Mouse (Mus musculus) CH12.LX (cell line): ENCODE measurements around the gene Phb2. TPM values are rescaled to one million over a fixed set of nuclear protein-coding genes. Genes with fewer than 3 reads are reported as not detected.

ENCODE experiments used
- DNase-seq: peaks from one replicate; pipeline ENCODE4 v3.0.0-alpha.2; 2013; ENCODE audit errors: extremely low read depth
- H3K27ac ChIP-seq: 2 replicates; pipeline ENCODE4 v1.5.1; 2012; ENCODE audit warnings: low read depth, mild to moderate bottlenecking, control low read depth, moderate library complexity; ENCODE audit not compliant: insufficient read depth
- H3K27me3 ChIP-seq: replicated peaks from 2 replicates; pipeline ENCODE3; 2012; ENCODE audit warnings: inconsistent platforms
- H3K36me3 ChIP-seq, 2 experiments: replicated peaks in 1 of 2; 2 replicates each; pipeline versions ENCODE3 to v1.6.1; 2012; ENCODE audit warnings: inconsistent platforms in 1 of 2, low read length in 1 of 2, mild to moderate bottlenecking in 1 of 2, mixed read lengths in 1 of 2, moderate library complexity in 1 of 2; ENCODE audit not compliant: control insufficient read depth in 1 of 2, insufficient read depth in 1 of 2
- H3K4me1 ChIP-seq, 2 experiments: 2 replicates each; pipeline ENCODE4 v1.6.1; 2012; ENCODE audit warnings: inconsistent platforms in 1 of 2, moderate library complexity in 1 of 2; ENCODE audit not compliant: insufficient read depth in 2 of 2, control insufficient read depth in 1 of 2
- H3K4me2 ChIP-seq: 2 replicates; pipeline ENCODE4 v1.6.1; 2012; ENCODE audit warnings: low read depth, mild to moderate bottlenecking, control low read depth; ENCODE audit not compliant: poor library complexity, insufficient read depth, severe bottlenecking
- H3K4me3 ChIP-seq, 3 experiments: fragments of 150-350 bp in 1 of 3; sonication (generic) in 1 of 3; replicated peaks in 1 of 3; 2 replicates each; pipeline versions ENCODE3 to v1.5.1; 2011 to 2012; ENCODE audit warnings: low read depth in 2 of 3, low read length in 2 of 3, mild to moderate bottlenecking in 2 of 3, moderate library complexity in 2 of 3, control low read depth in 1 of 3, improper control_type of control experiment in 1 of 3, inconsistent platforms in 1 of 3, mixed read lengths in 1 of 3; ENCODE audit not compliant: poor library complexity in 1 of 3
- H3K79me2 ChIP-seq: replicated peaks from 2 replicates; pipeline ENCODE4 v1.6.1; 2012; ENCODE audit warnings: mild to moderate bottlenecking, moderate library complexity; ENCODE audit not compliant: control insufficient read depth, poor library complexity, insufficient read depth, severe bottlenecking; ENCODE audit errors: extremely low read depth
- H3K9ac ChIP-seq: 2 replicates; pipeline ENCODE4 v1.6.1; 2012; ENCODE audit warnings: low read depth, mild to moderate bottlenecking, control low read depth, moderate library complexity; ENCODE audit not compliant: insufficient read depth
- H3K9me3 ChIP-seq: replicated peaks from 2 replicates; pipeline ENCODE3; 2012; ENCODE audit warnings: low read length, inconsistent platforms, mixed read lengths
- CHD1 ChIP-seq: IDR thresholded peaks from 2 replicates; pipeline ENCODE4 v1.6.1; 2012; ENCODE audit warnings: low read depth, low read length, improper control_type of control experiment, inconsistent platforms
- CHD2 ChIP-seq: IDR thresholded peaks from 2 replicates; pipeline ENCODE4 v1.6.1; 2011; ENCODE audit warnings: low read length, improper control_type of control experiment
- CTCF ChIP-seq, 2 experiments: IDR thresholded peaks in 1 of 2; conservative IDR thresholded peaks in 1 of 2; 2 replicates each; pipeline ENCODE4 v1.5.1; 2011 to 2012; ENCODE audit warnings: low read depth in 2 of 2, low read length in 2 of 2, improper control_type of control experiment in 1 of 2, inconsistent platforms in 1 of 2, mild to moderate bottlenecking in 1 of 2, moderate library complexity in 1 of 2
- E2F4 ChIP-seq: IDR thresholded peaks from 2 replicates; pipeline ENCODE4 v1.6.1; 2011; ENCODE audit warnings: low read depth, low read length, improper control_type of control experiment; ENCODE audit not compliant: insufficient replicate concordance
- ELF1 ChIP-seq: IDR thresholded peaks from 2 replicates; pipeline ENCODE4 v1.6.1; 2014; ENCODE audit warnings: low read depth, mild to moderate bottlenecking, inconsistent platforms, low read length, improper control_type of control experiment
- EP300 ChIP-seq: IDR thresholded peaks from 2 replicates; pipeline ENCODE4 v1.6.1; 2011; ENCODE audit warnings: low read length, improper control_type of control experiment
- ETS1 ChIP-seq: conservative IDR thresholded peaks from 2 replicates; pipeline ENCODE4 v1.6.1; 2012; ENCODE audit warnings: low read depth, mild to moderate bottlenecking, inconsistent platforms, low read length, improper control_type of control experiment, moderate library complexity
- GABPA ChIP-seq: IDR thresholded peaks from 2 replicates; pipeline ENCODE4 v1.6.1; 2012; ENCODE audit warnings: low read depth, low read length, improper control_type of control experiment, inconsistent platforms; ENCODE audit not compliant: insufficient replicate concordance
- HCFC1 ChIP-seq: IDR thresholded peaks from 2 replicates; pipeline ENCODE4 v1.6.1; 2012; ENCODE audit warnings: low read depth, mild to moderate bottlenecking, inconsistent platforms, low read length, improper control_type of control experiment
- JUN ChIP-seq: IDR thresholded peaks from 2 replicates; pipeline ENCODE4 v1.6.1; 2011; ENCODE audit warnings: low read depth, mild to moderate bottlenecking, low read length, improper control_type of control experiment, moderate library complexity; ENCODE audit not compliant: insufficient read depth
- KAT2A ChIP-seq: IDR thresholded peaks from 2 replicates; pipeline ENCODE4 v1.6.1; 2012; ENCODE audit warnings: low read length, improper control_type of control experiment, inconsistent platforms; ENCODE audit not compliant: insufficient replicate concordance
- MAFK ChIP-seq: IDR thresholded peaks from 2 replicates; pipeline ENCODE4 v1.6.1; 2011; ENCODE audit warnings: low read length, improper control_type of control experiment; ENCODE audit not compliant: insufficient replicate concordance
- MAX ChIP-seq: IDR thresholded peaks from 2 replicates; pipeline ENCODE4 v1.6.1; 2011; ENCODE audit warnings: low read length, improper control_type of control experiment
- MEF2A ChIP-seq: IDR thresholded peaks from 2 replicates; pipeline ENCODE4 v1.6.1; 2014; ENCODE audit warnings: low read depth, mild to moderate bottlenecking, inconsistent platforms, low read length, improper control_type of control experiment, borderline replicate concordance
- NELFE ChIP-seq: IDR thresholded peaks from 2 replicates; pipeline ENCODE4 v1.6.1; 2011; ENCODE audit warnings: low read depth, low read length, improper control_type of control experiment
- NRF1 ChIP-seq: IDR thresholded peaks from 2 replicates; pipeline ENCODE4 v1.6.1; 2014; ENCODE audit warnings: low read depth, mild to moderate bottlenecking, inconsistent platforms, low read length, improper control_type of control experiment, moderate library complexity
- PAX5 ChIP-seq: IDR thresholded peaks from 2 replicates; pipeline ENCODE4 v1.6.1; 2012; ENCODE audit warnings: low read length, inconsistent platforms, mixed read lengths
- POLR2A ChIP-seq: IDR thresholded peaks from 2 replicates; pipeline ENCODE4 v1.6.1; 2011; ENCODE audit warnings: low read depth, mild to moderate bottlenecking, improper control_type of control experiment, low read length
- POLR2AphosphoS2 ChIP-seq: IDR thresholded peaks from 2 replicates; pipeline ENCODE4 v1.6.1; 2011; ENCODE audit warnings: low read depth, low read length, improper control_type of control experiment
- RAD21 ChIP-seq: IDR thresholded peaks from 2 replicates; pipeline ENCODE4 v1.6.1; 2011; ENCODE audit warnings: low read depth, mild to moderate bottlenecking, low read length, improper control_type of control experiment, moderate library complexity
- SMC3 ChIP-seq: IDR thresholded peaks from 2 replicates; pipeline ENCODE4 v1.6.1; 2011; ENCODE audit warnings: low read depth, low read length, improper control_type of control experiment
- TBP ChIP-seq: conservative IDR thresholded peaks from 2 replicates; pipeline ENCODE4 v1.6.1; 2011; ENCODE audit warnings: low read depth, low read length, improper control_type of control experiment
- UBTF ChIP-seq: IDR thresholded peaks from 2 replicates; pipeline ENCODE4 v1.6.1; 2012; ENCODE audit warnings: low read depth, mild to moderate bottlenecking, inconsistent platforms, low read length, improper control_type of control experiment, moderate library complexity
- USF1 ChIP-seq: IDR thresholded peaks from 2 replicates; pipeline ENCODE4 v1.6.1; 2014; ENCODE audit warnings: low read depth, mild to moderate bottlenecking, inconsistent platforms, low read length, improper control_type of control experiment
- USF2 ChIP-seq: conservative IDR thresholded peaks from 2 replicates; pipeline ENCODE4 v1.6.1; 2011; ENCODE audit warnings: low read depth, low read length, improper control_type of control experiment
- ZMIZ1 ChIP-seq: IDR thresholded peaks from 2 replicates; pipeline ENCODE4 v1.6.1; 2012; ENCODE audit warnings: low read depth, mild to moderate bottlenecking, inconsistent platforms, low read length, improper control_type of control experiment
- dilution Hi-C: fragments of 300-500 bp; cut with MboI; formaldehyde crosslinking; loops from 2 replicates; pipeline ENCODE4 v1.14.3; 2020; ENCODE audit warnings: low sequenced_read_pairs; ENCODE audit not compliant: extremely low pct_unique_long_range_greater_than_20kb, extremely low pct_ligation_motif_present
- in situ Hi-C: fragments of 300-500 bp; cut with MboI; formaldehyde crosslinking; loops from 3 replicates; pipeline ENCODE4 v1.14.3; 2019; ENCODE audit warnings: low sequenced_read_pairs, low pct_ligation_motif_present, low pct_unique_long_range_greater_than_20kb, mixed read lengths
- polyA plus RNA-seq: library from polyadenylated mRNA; unstranded; fragments of >175 nt; gene quantifications from 2 replicates; pipeline ENCODE4 v1.2.1, GENCODE M21; 2012; ENCODE audit warnings: low read depth; ENCODE audit not compliant: insufficient read length
- total RNA-seq, 2 experiments: library from RNA; depleted of rRNA; stranded (reverse); fragments of 300-350 nt in 1 of 2; fragments of >200 nt in 1 of 2; gene quantifications; 2 replicates each; pipeline ENCODE4 v1.2.3; 2012 to 2014

Gene Phb2
- total and polyA plus RNA-seq, 3 experiments, result 380 to 694 (median 440) TPM

DNA sequence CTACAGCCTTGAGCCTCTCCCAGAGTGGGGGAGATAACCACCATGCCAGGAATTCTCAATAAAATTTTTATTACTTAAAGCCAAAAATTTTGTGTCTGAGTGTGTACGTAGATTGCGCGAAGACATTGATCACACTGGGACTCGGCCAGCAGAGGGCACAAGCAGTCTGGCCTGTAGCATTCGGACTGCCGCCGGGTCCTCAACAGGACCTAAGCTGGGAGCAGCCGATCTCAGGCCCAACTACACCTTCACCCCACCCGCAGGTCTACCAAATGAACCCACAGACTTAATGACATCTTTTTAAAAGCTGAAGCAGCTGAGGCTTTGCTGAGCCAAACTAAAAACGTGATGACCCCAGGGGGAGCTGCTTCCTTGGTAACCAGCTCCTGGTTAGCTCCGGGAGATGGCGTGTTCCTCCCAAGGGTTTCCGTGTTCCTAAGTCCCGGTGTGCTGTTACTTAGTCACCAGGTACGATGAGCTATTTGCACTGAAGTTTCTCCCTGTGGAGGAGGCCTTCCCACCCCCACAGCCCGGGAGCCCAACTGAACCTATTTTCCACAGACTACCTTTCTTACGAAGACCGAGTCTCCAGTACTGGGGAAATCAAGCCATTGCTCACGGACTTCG lies 4.8 kb downstream of the Phb2 start (continued):
- TF ChIP-seq CHD2 (no peak), ETS1 (no peak), KAT2A (no peak), ZMIZ1 (no peak), CHD1 (no peak), NRF1 (no peak), MAX (no peak), UBTF (no peak), POLR2AphosphoS2 (no peak; the same call in 1 of the 2 replicates), E2F4 (no peak), EP300 (no peak)

DNA sequence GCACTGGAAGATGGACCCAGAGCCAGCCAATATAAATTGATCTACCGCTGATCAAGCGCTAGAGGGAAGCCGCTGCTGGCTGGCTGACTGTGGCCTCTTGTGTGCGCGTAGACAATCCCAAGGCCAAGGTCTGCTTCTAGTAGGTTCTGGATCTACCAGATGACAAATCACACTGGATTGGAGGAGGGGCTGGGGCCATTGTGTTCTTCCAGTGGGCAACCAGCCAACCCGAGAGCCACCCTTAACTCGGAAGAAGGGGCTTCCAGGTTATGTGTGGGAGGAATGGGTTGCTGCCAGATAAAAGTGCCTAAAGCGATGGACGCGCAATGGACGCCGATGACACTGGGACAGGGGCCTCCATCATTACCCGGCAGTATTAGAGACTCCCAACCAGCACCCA lies 5.8 kb downstream of the Phb2 start:
- Histone ChIP-seq H3K27me3 (no peaks in the 10 kb centered on the region), H3K9me3 (no peaks in the 10 kb centered on the region), H3K27ac (no peak overlapping the region), H3K4me3 (no peak overlapping the region), H3K36me3 (peaks cover 46 to 87% of the 10 kb centered on the region in 2 experiments), H3K9ac (no peak overlapping the region), H3K79me2 (peaks cover 20% of the 10 kb centered on the region), H3K4me1 (peaks cover 31 to 77% of the 10 kb centered on the region in 2 experiments), H3K4me2 (no peak overlapping the region)
- dilution Hi-C loops, result no loop called here
- in situ Hi-C loops, result no loop called here
- DNase-seq, result no peak
- TF ChIP-seq SMC3 (no peak), GABPA (no peak), TBP (no peak), JUN (no peak), CHD2 (no peak), ETS1 (no peak), POLR2A (no peak), HCFC1 (no peak), NELFE (no peak), RAD21 (no peak)

DNA sequence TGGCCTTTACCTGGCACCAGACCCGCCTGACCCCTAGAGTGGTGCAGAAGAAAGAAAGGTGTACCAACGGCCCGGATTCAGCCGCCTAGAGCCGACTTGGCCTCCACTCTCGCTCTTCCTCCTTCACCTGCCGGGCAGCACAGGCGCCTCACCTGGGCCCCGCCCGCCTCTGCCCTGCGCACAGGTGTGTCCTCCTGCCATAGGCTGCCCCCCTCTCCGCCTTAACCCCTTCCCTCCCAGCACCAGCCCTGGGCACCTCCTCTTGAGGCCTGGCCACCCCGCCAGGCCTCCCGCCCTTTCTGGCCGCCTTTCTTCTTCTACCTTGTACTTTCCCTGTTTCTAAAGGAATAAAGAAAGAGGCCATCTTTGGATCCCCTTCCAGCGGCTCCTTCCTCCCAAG lies 6.6 kb downstream of the Phb2 start:
- H3K4me1 ChIP-seq, result peaks cover 37 to 80% of the 10 kb centered on the region in 2 experiments
- in situ Hi-C loops (no loop called here), dilution Hi-C loops (no loop called here)
- DNase-seq, result no peak
- H3K4me3 ChIP-seq, result no peak overlapping the region
- H3K27me3 ChIP-seq, result no peaks in the 10 kb centered on the region
- peaks cover 12% of the 10 kb centered on the region for H3K79me2 ChIP-seq
- no peak overlapping the region for H3K27ac ChIP-seq
- no peak for TF ChIP-seq USF2
- no peak for TF ChIP-seq MEF2A
- no peak for TF ChIP-seq POLR2A
- no peak for TF ChIP-seq CHD1
- TF ChIP-seq CTCF (conservative IDR thresholded peaks at IDR 0.05 in 1 of 2, IDR thresholded peaks at IDR 0.05 in 1 of 2; ENCODE audit: low read depth in 2 of 2, low read length in 2 of 2), result no peak
- TF ChIP-seq POLR2AphosphoS2, result no peak
- TF ChIP-seq NELFE, result no peak
- no peak for TF ChIP-seq PAX5
- TF ChIP-seq ELF1, result no peak
- TF ChIP-seq UBTF, result no peak
- TF ChIP-seq EP300, result no peak
- TF ChIP-seq ETS1, result no peak
- no peak for TF ChIP-seq USF1
- TF ChIP-seq MAFK, result no peak
- no peak overlapping the region for H3K4me2 ChIP-seq
- no peak overlapping the region for H3K9ac ChIP-seq
- H3K36me3 ChIP-seq, result peaks cover 49 to 89% of the 10 kb centered on the region in 2 experiments
- H3K9me3 ChIP-seq, result no peaks in the 10 kb centered on the region
